Mouse (Mus musculus) kidney, postnatal 0 days (tissue): Measurements from ENCODE around the gene Cebpb. TPM values are rescaled to one million over a fixed set of nuclear protein-coding genes. Genes with fewer than 3 reads are reported as not detected.
"Not testable (repeated sequence)": the region's sequence is repeated elsewhere in the genome, so short reads cannot be mapped to it uniquely, and the experiment has no call there.

Source experiments
- ATAC-seq: fragments of 200-750 bp; cut with Nextera tagmentation; replicated peaks from 2 replicates; pipeline ENCODE4 v1.8.0; 2017; ENCODE audit warnings: low read depth, moderate number of reproducible peaks, moderate TSS enrichment, moderate library complexity; ENCODE audit not compliant: low FRiP score
- DNase-seq: peaks from one replicate; pipeline ENCODE4 v3.0.0-alpha.2; 2016; ENCODE audit warnings: low spot score
- H3K27ac ChIP-seq: fragments of 300-500 bp; sonication (generic); 2 replicates; pipeline ENCODE4 v1.5.1; 2014; ENCODE audit warnings: mild to moderate bottlenecking
- H3K27me3 ChIP-seq: fragments of 300-500 bp; sonication (generic); 2 replicates; pipeline ENCODE4 v1.6.1; 2014; ENCODE audit warnings: low read length, mixed read lengths; ENCODE audit not compliant: insufficient read depth
- H3K36me3 ChIP-seq: fragments of 300-500 bp; sonication (generic); 2 replicates; pipeline ENCODE4 v1.6.1; 2014; ENCODE audit warnings: low read length, mixed read lengths; ENCODE audit not compliant: insufficient read depth
- H3K4me1 ChIP-seq: fragments of 300-500 bp; sonication (generic); replicated peaks from 2 replicates; pipeline ENCODE4 v1.6.1; 2014; ENCODE audit warnings: antibody characterized with exemption, low read length, mixed read lengths; ENCODE audit not compliant: insufficient read depth
- H3K4me2 ChIP-seq: fragments of 300-500 bp; sonication (generic); 2 replicates; pipeline ENCODE4 v1.6.1; 2014; ENCODE audit warnings: mild to moderate bottlenecking, low read length, moderate library complexity, mixed read lengths
- H3K4me3 ChIP-seq: fragments of 300-500 bp; sonication (generic); replicated peaks from 2 replicates; pipeline ENCODE4 v1.5.1; 2014; ENCODE audit warnings: low read depth, low read length
- H3K9ac ChIP-seq: fragments of 300-500 bp; sonication (generic); 2 replicates; pipeline ENCODE4 v1.6.1; 2014; ENCODE audit warnings: low read depth, low read length
- H3K9me3 ChIP-seq: fragments of 300-500 bp; sonication (generic); replicated peaks from 2 replicates; pipeline ENCODE4 v1.6.1; 2016; ENCODE audit warnings: low read length, inconsistent platforms, mixed read lengths
- CTCF ChIP-seq: IDR thresholded peaks from 2 replicates; pipeline ENCODE4 v1.5.1; 2016; ENCODE audit warnings: antibody characterized with exemption, low read depth, mild to moderate bottlenecking, moderate library complexity
- WGBS: fragments of 180-500 bp; shearing (Covaris S2); extraction: QIAGEN DNeasy Blood & Tissue Kit; methylation state at CpG from one replicate; pipeline ENCODE4 v1.1.7; 2014; 5-methylcytosine and 5-hydroxymethylcytosine counted together
- polyA plus RNA-seq: library from polyadenylated mRNA; unstranded; fragments of >200 nt; fragmentation: Nextera tagmentation; extraction: Ambion mirVana; gene quantifications from 2 replicates; pipeline ENCODE4 v1.2.1, GENCODE M21; 2015

Cebpb gene
- polyA plus RNA-seq, result 13.0 and 22.2 TPM in 2 replicates

DNA sequence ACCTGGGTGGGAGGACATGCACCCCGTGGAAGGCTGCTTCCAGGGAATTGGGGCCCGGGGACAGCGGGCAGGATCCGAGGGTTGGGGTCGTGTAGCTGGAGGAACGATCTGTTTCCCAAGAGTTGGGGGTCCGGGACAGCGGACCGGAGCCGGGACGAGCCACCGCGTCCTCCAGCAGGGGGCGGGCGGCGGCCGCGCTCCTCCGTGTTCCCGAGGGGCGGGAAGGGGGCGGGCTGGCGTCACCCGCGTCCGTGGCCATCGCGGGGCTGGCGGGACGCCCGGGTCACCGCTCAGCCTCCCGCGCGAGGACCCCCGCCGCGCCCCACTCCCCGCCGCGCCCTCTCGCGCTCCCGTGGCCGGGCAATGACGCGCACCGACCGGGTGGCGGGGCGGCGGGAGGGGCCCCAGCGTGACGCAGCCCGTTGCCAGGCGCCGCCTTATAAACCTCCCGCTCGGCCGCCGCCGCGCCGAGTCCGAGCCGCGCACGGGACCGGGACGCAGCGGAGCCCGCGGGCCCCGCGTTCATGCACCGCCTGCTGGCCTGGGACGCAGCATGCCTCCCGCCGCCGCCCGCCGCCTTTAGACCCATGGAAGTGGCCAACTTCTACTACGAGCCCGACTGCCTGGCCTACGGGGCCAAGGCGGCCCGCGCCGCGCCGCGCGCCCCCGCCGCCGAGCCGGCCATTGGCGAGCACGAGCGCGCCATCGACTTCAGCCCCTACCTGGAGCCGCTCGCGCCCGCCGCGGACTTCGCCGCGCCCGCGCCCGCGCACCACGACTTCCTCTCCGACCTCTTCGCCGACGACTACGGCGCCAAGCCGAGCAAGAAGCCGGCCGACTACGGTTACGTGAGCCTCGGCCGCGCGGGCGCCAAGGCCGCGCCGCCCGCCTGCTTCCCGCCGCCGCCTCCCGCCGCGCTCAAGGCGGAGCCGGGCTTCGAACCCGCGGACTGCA lies at the start of gene Cebpb:
Gene Cebpb (plus strand): TSS at position 418 of the 954 bp plus-strand sequence.
- under 1% methylated on average over 114 of the region's 147 CpGs for WGBS
- peak within 1 kb of the TSS; percentile 74 for H3K4me3 ChIP-seq
- 0 out of 2 replicates have a peak, but pooled peaks cover 3% of the 10 kb centered on the region for H3K4me1 ChIP-seq
- peak; percentile 62 for ATAC-seq
- H3K27ac ChIP-seq, result peak within 1 kb of the TSS; percentile 85
- H3K9me3 ChIP-seq, result no peaks in the 10 kb centered on the region
- DNase-seq, result peak; percentile 78
- no peaks in the 10 kb centered on the region for H3K36me3 ChIP-seq
- TF ChIP-seq CTCF, result peak; percentile 67
- H3K9ac ChIP-seq, result peak within 1 kb of the TSS; percentile 86
- no peaks in the 10 kb centered on the region for H3K27me3 ChIP-seq
- peak within 1 kb of the TSS; percentile 88 for H3K4me2 ChIP-seq

- Histone ChIP-seq H3K4me2 (no peak overlapping the region), H3K27me3 (no peaks in the 10 kb centered on the region), H3K36me3 (peaks cover 9% of the 10 kb centered on the region; the same call in 1 of the 2 replicates), H3K27ac (no peak overlapping the region), H3K4me3 (no peak overlapping the region), H3K4me1 (no peaks in the 10 kb centered on the region), H3K9me3 (no peaks in the 10 kb centered on the region), H3K9ac (no peak overlapping the region)
- peak; percentile 68 for TF ChIP-seq CTCF
- DNase-seq, result no peak
- 85% methylated on average over 3 of the region's 3 CpGs for WGBS
- ATAC-seq, result no peak
Measured at GRCm38 (mm10) chr2:167640279-167640678, 48.4 kb upstream of the Cebpb start.

DNA sequence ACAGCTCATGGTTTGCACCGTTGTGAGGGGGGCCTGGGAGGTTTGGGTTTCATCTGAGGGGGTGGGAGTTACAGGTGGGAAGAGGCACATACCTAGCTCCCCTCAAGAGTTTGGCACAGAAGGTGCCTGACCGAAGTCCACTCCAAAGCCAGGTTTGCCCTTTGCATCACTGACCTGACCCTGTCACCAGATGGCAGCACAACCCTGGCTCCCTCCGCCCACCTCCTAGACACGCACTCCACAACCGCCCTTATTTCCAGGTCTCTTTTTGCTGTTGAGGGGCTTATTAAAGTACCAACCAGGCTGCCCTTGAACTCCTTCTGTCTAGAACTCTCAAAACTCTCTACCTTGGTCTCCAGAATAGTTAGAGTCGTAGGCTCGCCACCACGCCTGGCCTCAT lies 47.4 kb upstream of the Cebpb start:
- no peak overlapping the region for H3K4me2 ChIP-seq
- no peak overlapping the region for H3K27ac ChIP-seq
- H3K4me3 ChIP-seq, result no peak overlapping the region
- H3K9ac ChIP-seq, result no peak overlapping the region
- peaks cover 17% of the 10 kb centered on the region for H3K36me3 ChIP-seq
- H3K9me3 ChIP-seq, result no peaks in the 10 kb centered on the region
- WGBS, result 44% methylated on average over 8 of the region's 8 CpGs
- no peaks in the 10 kb centered on the region for H3K4me1 ChIP-seq
- peak; percentile 76 for TF ChIP-seq CTCF
- H3K27me3 ChIP-seq, result no peaks in the 10 kb centered on the region
- peak; percentile 37; the same call in 1 of the 2 replicates for ATAC-seq
- peak; percentile 54 for DNase-seq

DNA sequence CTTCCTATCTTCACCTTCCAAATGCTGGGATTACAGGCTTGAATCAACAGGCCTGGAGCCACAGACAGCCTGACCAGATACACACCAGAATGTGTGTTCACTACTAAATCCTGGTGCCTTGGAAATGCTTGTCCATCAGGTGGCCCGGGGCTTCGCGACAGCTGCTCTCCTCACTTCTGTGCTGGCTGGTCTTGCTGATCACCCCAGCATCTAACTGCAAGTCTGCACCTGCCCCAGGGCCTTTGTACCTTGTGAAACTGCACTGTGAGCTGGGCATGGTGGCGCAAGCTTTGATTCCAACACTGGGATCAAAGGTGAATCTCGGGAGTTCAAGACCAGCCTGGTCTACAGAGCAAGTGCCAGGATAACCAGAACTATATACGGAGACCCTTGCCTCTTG lies 46.6 kb upstream of the Cebpb start:
- Histone ChIP-seq H3K4me2 (no peak overlapping the region), H3K27me3 (no peaks in the 10 kb centered on the region), H3K27ac (no peak overlapping the region), H3K9ac (no peak overlapping the region), H3K9me3 (no peaks in the 10 kb centered on the region), H3K4me1 (no peaks in the 10 kb centered on the region), H3K36me3 (peaks cover 17% of the 10 kb centered on the region), H3K4me3 (no peak overlapping the region)
- no peak for TF ChIP-seq CTCF
- no peak for DNase-seq
- no peak for ATAC-seq
- 89% methylated on average over 6 of the region's 6 CpGs for WGBS

GRCm38 (mm10) chr2:167643356-167644052 lies 45.2 kb upstream of the Cebpb start:
- not testable (repeated sequence) for H3K4me3 ChIP-seq, H3K4me1 ChIP-seq, H3K9ac ChIP-seq, H3K27ac ChIP-seq, ATAC-seq, H3K9me3 ChIP-seq, DNase-seq, H3K4me2 ChIP-seq, H3K27me3 ChIP-seq
- H3K36me3 ChIP-seq, result peaks cover 17% of the 10 kb centered on the region
- WGBS, result 72% methylated on average over 13 of the region's 13 CpGs

- Histone ChIP-seq H3K27ac (no peak overlapping the region), H3K27me3 (no peaks in the 10 kb centered on the region), H3K4me1 (no peaks in the 10 kb centered on the region), H3K9ac (no peak overlapping the region), H3K9me3 (no peaks in the 10 kb centered on the region), H3K36me3 (peaks cover 25% of the 10 kb centered on the region), H3K4me3 (no peak overlapping the region), H3K4me2 (no peak overlapping the region)
- WGBS, result 67% methylated on average over 4 of the region's 4 CpGs
- DNase-seq (peak; percentile 72), ATAC-seq (no peak)
- peak; percentile 58 for TF ChIP-seq CTCF
Measured at GRCm38 (mm10) chr2:167646411-167646810, 42.3 kb upstream of the Cebpb start.
